Mouse (Mus musculus) brain, embryonic 14.5 days (tissue): ENCODE measurements around the gene Kcnh1. TPM values are rescaled to one million over a fixed set of nuclear protein-coding genes. Genes with fewer than 3 reads are reported as not detected.

Experiments used
- DNase-seq: peaks from one replicate; pipeline ENCODE4 v3.0.0-alpha.2; 2011; ENCODE audit warnings: low read depth
- CTCF ChIP-seq: fragments of 200-500 bp; IDR thresholded peaks from 2 replicates; pipeline ENCODE4 v1.5.1; 2012; ENCODE audit warnings: inconsistent platforms, mild to moderate bottlenecking, moderate library complexity, borderline replicate concordance; ENCODE audit not compliant: insufficient read depth, insufficient read length; ENCODE audit errors: extremely low read depth
- POLR2A ChIP-seq: fragments of 200-500 bp; IDR thresholded peaks from 2 replicates; pipeline ENCODE4 v1.6.1; 2012; ENCODE audit warnings: mild to moderate bottlenecking, inconsistent platforms, borderline replicate concordance; ENCODE audit not compliant: poor library complexity, insufficient read depth, insufficient read length, severe bottlenecking; ENCODE audit errors: extremely low read depth
- polyA plus RNA-seq: library from polyadenylated mRNA; depleted of rRNA; stranded (reverse); fragments of >200 nt; gene quantifications from 2 replicates; pipeline ENCODE4 v1.2.3, GENCODE M21; 2012

Kcnh1 gene
- polyA plus RNA-seq, 1 experiment: 3.3 TPM

- TF ChIP-seq POLR2A (no peak), CTCF (no peak)
- no peak for DNase-seq
These were observed 263.9 kb downstream of the Kcnh1 start for GRCm38 (mm10) chr1:192454501-192454900.

- TF ChIP-seq POLR2A: no peak
- TF ChIP-seq CTCF: no peak
- no peak for DNase-seq
These were observed 264.4 kb downstream of the Kcnh1 start for GRCm38 (mm10) chr1:192454981-192455380.

GRCm38 (mm10) chr1:192457037-192457436, 266.5 kb downstream of the Kcnh1 start:
- no peak for DNase-seq
- TF ChIP-seq CTCF (no peak), POLR2A (no peak)

GRCm38 (mm10) chr1:192457526-192458206, 267.1 kb downstream of the Kcnh1 start:
- TF ChIP-seq CTCF (no peak), POLR2A (no peak)
- DNase-seq: peak; percentile 38

GRCm38 (mm10) chr1:192463732-192464131, 273.2 kb downstream of the Kcnh1 start:
- no peak for TF ChIP-seq CTCF
- DNase-seq: no peak

GRCm38 (mm10) chr1:192472366-192472765, 281.8 kb downstream of the Kcnh1 start:
- peak; percentile 25 for DNase-seq
- no peak for TF ChIP-seq POLR2A
- no peak for TF ChIP-seq CTCF

- TF ChIP-seq CTCF: no peak
- no peak for TF ChIP-seq POLR2A
- no peak for DNase-seq
These were observed 282.6 kb downstream of the Kcnh1 start for GRCm38 (mm10) chr1:192473134-192473533.

GRCm38 (mm10) chr1:192476704-192477103, 286.1 kb downstream of the Kcnh1 start:
- no peak for DNase-seq

GRCm38 (mm10) chr1:192477556-192477955, 287.0 kb downstream of the Kcnh1 start:
- no peak for TF ChIP-seq CTCF

More at GRCm38 (mm10) chr1:192476704-192477103, 286.1 kb downstream of the Kcnh1 start:
- TF ChIP-seq POLR2A (no peak), CTCF (no peak)

GRCm38 (mm10) chr1:192478176-192478575, 287.6 kb downstream of the Kcnh1 start:
- peak; percentile 17 for DNase-seq
- TF ChIP-seq POLR2A: no peak
- no peak for TF ChIP-seq CTCF

More at GRCm38 (mm10) chr1:192477556-192477955, 287.0 kb downstream of the Kcnh1 start:
- no peak for DNase-seq

- no peak for TF ChIP-seq POLR2A
- DNase-seq: no peak
These were observed 289.7 kb downstream of the Kcnh1 start for GRCm38 (mm10) chr1:192480072-192480784.

- no peak for DNase-seq
- no peak for TF ChIP-seq POLR2A
- no peak for TF ChIP-seq CTCF
These were observed 290.9 kb downstream of the Kcnh1 start for GRCm38 (mm10) chr1:192481446-192481845.

- no peak for TF ChIP-seq CTCF
- TF ChIP-seq POLR2A: no peak
These were observed 294.5 kb downstream of the Kcnh1 start for GRCm38 (mm10) chr1:192485030-192485429.

GRCm38 (mm10) chr1:192487571-192487970, 297.0 kb downstream of the Kcnh1 start:
- DNase-seq: no peak
- TF ChIP-seq CTCF (no peak), POLR2A (no peak)

More at GRCm38 (mm10) chr1:192485030-192485429, 294.5 kb downstream of the Kcnh1 start:
- DNase-seq: no peak
